14 mouse cellular contexts compared by ENCODE assay signal in genomic region chr5:18332256-18332655, GRCm38 (mm10). TPM values are rescaled to one million over a fixed set of nuclear protein-coding genes. Genes with fewer than 3 reads are reported as not detected.
"Had no signal": no experiment of that assay in that cellular context is flagged by ENCODE, and none has a peak within 500 bp of the region (broad histone marks: within the 10 kb centered on the region; RNA-seq: fewer than 3 reads in every experiment).

No protein-coding gene starts in this region.

- H3K36me3 ChIP-seq: midbrain, embryonic 13.5 days; midbrain, embryonic 15.5 days; neural tube, embryonic 12.5 days; stomach, embryonic 15.5 days had no signal

- H3K27me3 ChIP-seq: megakaryocyte, embryonic 14.5 days; midbrain, embryonic 13.5 days; midbrain, embryonic 15.5 days; neural tube, embryonic 12.5 days; stomach, embryonic 15.5 days had no signal

- DNase-seq: liver, postnatal 0 days; lung, adult 2 months; right cerebral cortex, postnatal 14 days; thymus, adult 2 months; thymus, postnatal 25 days; thymus, postnatal 4 days had no signal

- H3K27ac ChIP-seq: macrophage; midbrain, embryonic 13.5 days; midbrain, embryonic 15.5 days; neural tube, embryonic 12.5 days; stomach, embryonic 15.5 days; stomach, postnatal 0 days had no signal

- H3K9me3 ChIP-seq: midbrain, embryonic 13.5 days; midbrain, embryonic 15.5 days; neural tube, embryonic 12.5 days; stomach, embryonic 15.5 days had no signal

- H3K4me1 ChIP-seq: megakaryocyte, embryonic 14.5 days; midbrain, embryonic 13.5 days; midbrain, embryonic 15.5 days; neural tube, embryonic 12.5 days; stomach, embryonic 15.5 days had no signal

- H3K9ac ChIP-seq: liver, postnatal 0 days; midbrain, embryonic 13.5 days; midbrain, embryonic 15.5 days; neural tube, embryonic 12.5 days; stomach, embryonic 15.5 days had no signal

- H3K4me2 ChIP-seq: midbrain, embryonic 11.5 days; midbrain, embryonic 13.5 days; midbrain, embryonic 15.5 days; neural tube, embryonic 12.5 days; stomach, embryonic 15.5 days had no signal

- ATAC-seq: liver, postnatal 0 days; midbrain, embryonic 13.5 days; midbrain, embryonic 15.5 days had no signal

- H3K4me3 ChIP-seq: megakaryocyte, embryonic 14.5 days; midbrain, embryonic 13.5 days; midbrain, embryonic 15.5 days; neural tube, embryonic 12.5 days; stomach, embryonic 15.5 days had no signal

RNA-seq across cellular contexts. Expression of gene Gnai1, which starts 27.9 kb away (rescaled TPM):
- polyA plus RNA-seq: macrophage had no signal
